Mouse (Mus musculus): ENCODE data around the gene Vipr1.

DNA sequence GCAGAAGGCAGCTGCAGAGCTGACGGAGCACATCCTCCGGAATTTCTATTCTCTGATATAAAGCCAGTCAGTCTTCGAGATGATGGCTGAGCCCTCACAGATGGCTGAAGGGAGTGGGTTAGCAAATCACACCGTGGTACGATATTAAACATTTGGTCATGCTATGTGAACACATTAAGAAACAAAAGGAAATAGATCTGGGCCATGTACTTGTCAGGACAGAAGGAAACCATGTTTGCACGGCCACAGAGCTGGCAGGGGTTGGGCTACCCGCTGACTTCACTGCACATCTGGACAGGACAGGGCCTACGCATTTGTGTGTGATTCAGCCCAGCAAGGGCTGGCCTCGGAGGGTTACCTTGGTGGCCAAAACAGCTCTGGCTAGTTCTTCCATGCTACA is 54.1 kb downstream of the Vipr1 start:
- TF ChIP-seq POLR2A (IDR thresholded peaks at IDR 0.05; ENCODE audit: low read depth, low read length) (no peak), CTCF (conservative IDR thresholded peaks at IDR 0.05; ENCODE audit: insufficient read depth, insufficient read length, low read depth, low read length) (no peak)
